Mouse (Mus musculus) embryonic facial prominence, embryonic 11.5 days (tissue): ENCODE data around the gene Efcab2. TPM values are rescaled to one million over a fixed set of nuclear protein-coding genes. Genes with fewer than 3 reads are reported as not detected.

Experiments
- ATAC-seq: fragments of 200-750 bp; cut with Nextera tagmentation; replicated peaks from 2 replicates; pipeline ENCODE4 v1.8.0; 2017; ENCODE audit warnings: low read depth; ENCODE audit not compliant: insufficient number of reproducible peaks, low FRiP score, low TSS enrichment
- DNase-seq: peaks from one replicate; pipeline ENCODE4 v3.0.0-alpha.2; 2015; ENCODE audit warnings: low spot score
- H3K27ac ChIP-seq: fragments of 300-500 bp; sonication (generic); replicated peaks from 2 replicates; pipeline ENCODE4 v1.5.1; 2014; ENCODE audit warnings: mild to moderate bottlenecking, low read depth, low read length, control low read depth
- H3K27me3 ChIP-seq: fragments of 300-500 bp; sonication (generic); 2 replicates; pipeline ENCODE4 v1.6.1; 2014; ENCODE audit warnings: mild to moderate bottlenecking, low read length, moderate library complexity, mixed read lengths; ENCODE audit not compliant: control insufficient read depth, insufficient read depth
- H3K36me3 ChIP-seq: fragments of 300-500 bp; sonication (generic); replicated peaks from 2 replicates; pipeline ENCODE4 v1.6.1; 2014; ENCODE audit warnings: low read depth, mild to moderate bottlenecking, low read length, moderate library complexity, mixed read lengths; ENCODE audit not compliant: control insufficient read depth, insufficient read depth
- H3K4me1 ChIP-seq: fragments of 300-500 bp; sonication (generic); 2 replicates; pipeline ENCODE4 v1.6.1; 2014; ENCODE audit warnings: low read length, mixed read lengths; ENCODE audit not compliant: control insufficient read depth, insufficient read depth
- H3K4me2 ChIP-seq: fragments of 300-500 bp; sonication (generic); 2 replicates; pipeline ENCODE4 v1.6.1; 2014; ENCODE audit warnings: low read depth, mild to moderate bottlenecking, control low read depth, low read length, moderate library complexity
- H3K4me3 ChIP-seq: fragments of 300-500 bp; sonication (generic); 2 replicates; pipeline ENCODE4 v1.5.1; 2014; ENCODE audit warnings: low read depth, low read length, control low read depth
- H3K9ac ChIP-seq: fragments of 300-500 bp; sonication (generic); replicated peaks from 2 replicates; pipeline ENCODE4 v1.6.1; 2014; ENCODE audit warnings: mild to moderate bottlenecking, control low read depth, low read length
- H3K9me3 ChIP-seq: fragments of 300-500 bp; sonication (generic); replicated peaks from 2 replicates; pipeline ENCODE4 v1.6.1; 2016; ENCODE audit warnings: mild to moderate bottlenecking, low read length, inconsistent platforms, mixed read lengths; ENCODE audit not compliant: control insufficient read depth
- WGBS: fragments of 180-500 bp; shearing (Covaris S2); extraction: QIAGEN DNeasy Blood & Tissue Kit; methylation state at CpG from one replicate; pipeline ENCODE4 v1.1.7; 2014; 5-methylcytosine and 5-hydroxymethylcytosine counted together
- microRNA-seq: library from miRNA; unstranded; fragments of <30 nt; microRNA quantifications from one replicate; pipeline ENCODE4, GENCODE M21; 2016; ENCODE audit warnings: borderline number of aligned reads
- polyA plus RNA-seq: library from polyadenylated mRNA; unstranded; fragments of >200 nt; fragmentation: Nextera tagmentation; extraction: Ambion mirVana; gene quantifications from 2 replicates; pipeline ENCODE4 v1.2.1, GENCODE M21; 2014

Gene Efcab2
- polyA plus RNA-seq, 1 experiment from 2014 or later, result 6.3 TPM

GRCm38 (mm10) chr1:178530301-178531078, 124.6 kb downstream of the Efcab2 start:
- ATAC-seq (peak; percentile 21), DNase-seq (peak; percentile 88)
- Histone ChIP-seq H3K27ac (no peak overlapping the region; the same call in 1 of the 2 replicates), H3K9me3 (no peaks in the 10 kb centered on the region), H3K4me2 (peak overlapping the region; percentile 97), H3K4me3 (peak overlapping the region; percentile 79), H3K9ac (peak overlapping the region; percentile 80), H3K27me3 (peaks cover 5% of the 10 kb centered on the region; the same call in 1 of the 2 replicates), H3K36me3 (no peaks in the 10 kb centered on the region), H3K4me1 (no peaks in the 10 kb centered on the region)
- under 1% methylated on average over 61 of the region's 62 CpGs for WGBS

Small RNA genes within 50 kb of the gene (microRNA-seq; reads per million reads assigned to microRNA genes)
- not detected for gene Gm27458

Other genes with a start within 250 kb of the Efcab2 start
- gene Desi2, start 218.7 kb upstream of the Efcab2 start, polyA plus RNA-seq, result 15.9 and 17.8 TPM in 2 replicates
- 106 and 120 TPM in 2 replicates for gene Cox20, start 87.0 kb upstream of the Efcab2 start, polyA plus RNA-seq
- gene Hnrnpu, start 68.3 kb upstream of the Efcab2 start, polyA plus RNA-seq, result 823 and 953 TPM in 2 replicates
- gene Kif26b, start 123.0 kb downstream of the Efcab2 start, polyA plus RNA-seq, result 12.3 and 15.5 TPM in 2 replicates